Mouse (Mus musculus) layer of hippocampus, postnatal 25 days (tissue): ENCODE measurements around the gene Ubxn1. TPM values are rescaled to one million over a fixed set of nuclear protein-coding genes. Genes with fewer than 3 reads are reported as not detected.
A peak's percentile ranks its signal among the peaks of the same experiment; 100 is the strongest.
"Not testable (repeated sequence)": the region's sequence is repeated elsewhere in the genome, so short reads cannot be mapped to it uniquely, and the experiment has no call there.

Experiments
- DNase-seq, 2 experiments: peaks; one replicate each; pipeline ENCODE4 v3.0.0; 2022; ENCODE audit warnings: mixed read lengths in 2 of 2, low spot score in 1 of 2; ENCODE audit errors: extremely low spot score in 1 of 2
- total RNA-seq, 2 experiments: library from RNA; stranded (reverse); gene quantifications; 2 replicates each; pipeline ENCODE4 v1.2.3; 2021

Gene Ubxn1
- total RNA-seq, 2 experiments from 2014 or later: 92.2 to 98.9 TPM

- DNase-seq: no peak
Measured at GRCm38 (mm10) chr19:8853117-8853516, 18.2 kb upstream of the Ubxn1 start.

- DNase-seq: peak in 1 of 2 experiments; percentile 27
Measured at GRCm38 (mm10) chr19:8857689-8858088, 13.6 kb upstream of the Ubxn1 start.

DNA sequence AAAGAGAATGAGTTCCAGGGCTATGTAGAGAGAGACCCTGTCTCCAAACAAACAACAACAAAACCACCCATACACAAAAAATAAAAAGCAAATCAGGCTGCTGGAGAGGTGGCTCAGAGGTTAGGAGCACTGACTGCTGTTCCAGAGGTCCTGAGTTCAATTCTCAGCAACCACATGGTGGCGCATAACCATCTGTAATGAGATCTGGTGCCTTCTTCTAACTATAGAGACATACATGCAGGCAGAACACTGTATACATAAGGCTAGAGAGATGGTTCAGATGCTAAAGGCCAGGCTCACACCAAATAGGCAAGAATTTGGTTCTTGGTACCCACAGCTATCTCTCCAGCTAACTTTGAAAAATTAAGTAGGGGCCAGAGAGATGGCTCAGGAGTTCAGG, 12.3 kb upstream of the Ubxn1 start:
- DNase-seq: no peak

- no peak for DNase-seq
Measured at GRCm38 (mm10) chr19:8864265-8864664, 7.0 kb upstream of the Ubxn1 start.

DNA sequence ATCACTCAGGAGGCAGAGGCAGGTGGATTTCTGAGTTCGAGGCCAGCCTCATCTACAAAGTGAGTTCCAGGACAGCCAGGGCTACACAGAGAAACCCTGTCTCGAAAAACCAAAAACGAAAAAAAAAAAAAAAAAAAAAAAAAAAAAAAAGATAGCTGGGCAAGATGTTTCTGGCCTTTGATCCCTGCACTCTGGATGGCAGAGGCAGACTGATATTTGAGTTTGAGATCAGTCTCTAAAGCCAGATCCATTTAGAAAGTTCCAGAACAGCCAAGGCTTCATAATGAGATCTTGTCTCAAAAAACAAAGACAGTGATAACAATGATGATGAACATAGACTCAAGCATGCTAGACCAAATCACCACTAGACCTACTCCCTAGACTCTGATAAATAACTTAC, 915 bp upstream of the Ubxn1 start:
- not testable (repeated sequence) for DNase-seq

DNA sequence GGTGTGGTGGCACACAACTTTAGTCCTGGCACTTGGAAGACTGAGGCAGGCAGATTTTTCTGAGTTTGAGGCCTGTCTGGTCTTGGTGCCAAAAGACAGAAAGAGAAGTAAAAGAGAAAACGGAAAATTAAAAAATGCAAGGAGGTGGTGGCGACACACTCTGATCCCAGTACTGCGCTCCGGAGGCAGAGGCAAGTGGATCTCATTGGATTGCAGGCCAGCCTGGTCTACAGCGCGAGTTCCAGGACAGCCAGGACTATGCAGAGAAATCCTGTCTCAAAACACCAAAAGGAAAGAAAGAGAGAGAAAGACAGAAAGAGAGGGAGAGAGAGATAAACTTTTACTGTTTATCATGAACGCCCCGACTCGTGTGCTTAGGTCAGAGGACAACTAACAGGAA, 458 bp upstream of the Ubxn1 start:
- no peak for DNase-seq

DNA sequence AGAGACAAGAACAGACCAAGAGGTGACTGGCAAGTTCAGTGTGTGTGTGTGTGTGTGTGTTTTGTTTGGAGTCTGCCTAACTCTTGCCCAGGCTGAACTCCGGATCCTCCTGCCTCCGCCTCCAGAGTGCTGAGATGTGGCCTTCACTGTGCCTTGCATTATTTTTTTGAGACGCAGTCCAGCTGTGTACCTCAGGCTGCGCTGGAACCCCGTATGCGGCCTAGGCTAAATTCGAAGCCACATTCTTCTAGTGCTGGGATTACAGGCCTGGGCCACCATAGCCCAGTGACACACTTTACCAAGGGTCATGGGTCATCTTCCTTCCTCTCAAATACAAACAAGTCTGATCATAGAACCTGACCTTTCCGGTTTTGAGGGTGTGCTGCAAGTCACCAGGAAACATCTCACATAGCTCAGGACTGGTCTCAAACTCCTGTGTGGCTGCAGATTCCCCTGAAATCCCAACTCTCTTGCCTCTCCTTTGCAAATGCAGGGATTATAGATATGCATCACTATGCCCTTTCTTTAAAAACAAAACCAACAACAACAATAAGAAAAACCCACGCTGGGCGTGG, 1.1 kb downstream of the Ubxn1 start:
- no peak for DNase-seq

- no peak for DNase-seq
Measured at GRCm38 (mm10) chr19:8875031-8875430, 3.7 kb downstream of the Ubxn1 start.

- peak; percentile 78 for DNase-seq
Measured at GRCm38 (mm10) chr19:8880311-8881033, 9.2 kb downstream of the Ubxn1 start, which contains the start of gene Uqcc3. Gene Uqcc3, minus strand, starts transcription at chr19:8880923.

DNA sequence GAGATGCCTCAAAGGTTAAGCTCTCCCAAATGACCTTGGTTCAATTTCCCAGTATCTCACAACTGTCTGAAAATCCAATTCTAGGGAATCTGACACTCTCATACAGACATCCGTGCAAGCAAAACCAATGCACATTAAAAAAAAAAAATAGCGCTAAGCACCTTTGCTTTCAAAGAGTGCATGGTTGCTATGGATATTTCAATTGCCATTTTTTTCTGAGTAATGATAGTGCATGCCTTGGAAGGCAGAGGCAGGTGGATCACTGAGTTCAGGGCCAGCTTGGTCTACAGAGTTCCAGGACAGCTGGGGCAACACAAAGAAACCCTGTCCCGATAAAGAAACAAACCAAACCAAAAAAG, 9.7 kb downstream of the Ubxn1 start:
- no peak for DNase-seq

DNA sequence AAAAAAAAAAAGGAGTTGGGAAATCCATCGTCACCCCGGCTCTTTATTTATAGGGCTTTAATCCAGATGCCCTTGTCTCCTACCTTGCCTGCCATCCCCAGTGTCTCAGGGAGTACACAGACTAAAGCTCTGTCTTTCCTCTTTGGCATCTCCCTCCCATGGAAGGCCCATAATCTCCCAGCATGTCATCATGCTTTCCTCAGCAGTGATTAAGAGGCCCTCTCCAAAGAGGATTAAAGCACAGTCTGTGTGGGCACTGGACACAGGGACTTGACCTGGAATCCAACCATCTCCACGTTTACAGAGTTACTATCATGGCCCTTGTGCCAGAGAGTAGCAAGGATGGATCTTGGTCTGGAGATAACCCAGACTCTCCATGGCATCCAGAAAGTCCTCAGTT, 12.3 kb downstream of the Ubxn1 start, which contains the start of the genes Lbhd1 and Gm49403:
Gene Lbhd1 (plus strand): TSS at position 117 of the 400 bp plus-strand sequence.
Gene Gm49403 (plus strand): TSS at position 315 of the 400 bp plus-strand sequence.
- no peak for DNase-seq

GRCm38 (mm10) chr19:8886916-8887584, 15.8 kb downstream of the Ubxn1 start:
- DNase-seq: no peak

DNA sequence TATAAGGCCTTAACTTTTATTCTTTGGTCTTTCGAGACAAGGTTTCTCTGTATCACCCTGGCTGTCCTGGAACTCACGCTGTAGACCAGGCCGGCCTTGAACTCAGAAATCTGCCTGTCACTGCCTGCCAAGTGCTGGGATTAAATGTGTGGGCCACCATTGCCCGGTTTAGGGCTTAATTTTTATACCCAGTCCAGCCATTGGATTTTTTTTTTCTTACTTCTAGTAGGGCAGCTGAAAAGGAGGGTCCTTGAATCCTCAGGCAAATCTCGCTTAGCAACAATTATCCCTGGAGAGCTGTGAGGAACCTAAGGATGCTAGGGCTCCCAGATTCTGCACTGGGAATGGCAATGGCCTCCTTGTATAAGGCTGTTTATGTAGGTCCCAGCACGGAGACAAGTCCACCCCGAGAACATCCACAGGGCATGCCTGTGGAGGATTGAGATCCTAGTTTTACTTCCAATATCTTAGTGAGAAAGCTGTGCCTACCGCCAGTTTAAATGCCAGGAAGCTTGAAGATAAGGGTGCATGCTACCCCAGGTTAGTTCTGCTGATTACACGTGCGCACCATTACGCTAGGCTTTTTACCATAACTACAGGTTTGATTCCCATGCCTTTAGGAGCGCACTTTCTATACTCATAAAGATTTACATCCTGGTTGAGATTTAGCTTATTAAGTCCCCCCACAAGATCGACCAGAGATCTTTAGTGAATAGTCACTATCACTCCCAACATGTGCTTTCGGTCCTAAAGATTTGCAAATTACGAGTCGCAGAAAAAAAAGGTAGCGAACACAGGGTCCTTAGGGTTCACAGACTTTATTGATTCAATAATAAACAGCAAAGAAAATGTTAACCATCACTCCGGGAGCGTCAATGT, 16.5 kb downstream of the Ubxn1 start:
- DNase-seq: no peak

- DNase-seq: peak; percentile 81 to 85
Measured at GRCm38 (mm10) chr19:8888511-8889385, 17.5 kb downstream of the Ubxn1 start, which contains the start of the genes 1810009A15Rik and Gm49416. Gene 1810009A15Rik, plus strand, starts transcription at chr19:8888853. Gene Gm49416, plus strand, starts transcription at chr19:8888926.

DNA sequence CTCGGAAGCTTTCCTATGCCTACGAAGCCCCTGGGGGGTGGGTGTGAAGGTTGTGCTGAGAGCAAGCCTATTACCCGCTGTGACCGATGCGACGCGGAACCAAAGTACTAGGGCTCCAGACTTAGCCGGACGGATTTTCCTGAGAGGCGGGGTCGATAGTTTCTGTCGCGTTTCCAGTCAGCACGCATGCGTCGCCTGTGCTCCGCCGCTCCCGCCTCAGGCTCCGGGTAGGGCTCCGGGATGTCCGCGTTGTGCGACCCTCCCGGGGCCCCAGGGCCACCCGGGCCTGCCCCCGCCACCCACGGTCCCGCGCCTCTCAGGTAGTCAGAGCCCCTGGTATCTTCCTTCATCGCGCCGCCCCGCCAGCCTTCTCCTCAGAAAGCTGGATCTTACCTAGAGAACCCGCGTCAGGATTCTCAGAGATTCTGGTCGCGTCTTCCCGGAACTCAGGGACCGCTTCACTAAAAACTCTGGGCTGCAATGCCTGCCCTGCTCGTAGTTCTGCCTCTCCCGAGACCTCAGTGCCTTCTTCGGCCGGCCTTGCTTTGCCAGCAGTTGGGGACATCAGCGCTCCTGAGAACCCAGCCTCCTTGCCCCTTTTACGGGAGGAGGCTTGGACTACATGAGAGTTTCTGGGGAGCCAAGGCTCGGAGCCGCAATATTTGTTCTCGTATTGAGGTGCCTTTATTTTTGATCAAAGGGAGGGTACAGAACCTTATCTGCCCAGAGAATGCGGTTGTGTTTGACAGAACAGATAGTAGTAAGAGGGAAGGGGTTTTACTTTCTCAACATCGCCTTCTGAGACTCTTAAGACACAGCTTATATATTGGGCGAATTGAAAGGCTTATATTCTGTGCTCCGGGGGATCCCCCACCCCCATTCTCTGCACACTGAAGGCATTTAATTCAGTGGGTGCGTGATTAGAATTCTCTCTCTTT, 21.8 kb downstream of the Ubxn1 start, which contains the start of gene Ints5:
Gene Ints5 (plus strand): TSS at position 177 of the 938 bp plus-strand sequence.
- DNase-seq: peak; percentile 79 to 87

- no peak for DNase-seq
Measured at GRCm38 (mm10) chr19:8895397-8895960, 24.2 kb downstream of the Ubxn1 start.

GRCm38 (mm10) chr19:8896231-8896630, 24.9 kb downstream of the Ubxn1 start:
- not testable (repeated sequence) for DNase-seq
